Mouse (Mus musculus): ENCODE data around the gene Nox3.

DNA sequence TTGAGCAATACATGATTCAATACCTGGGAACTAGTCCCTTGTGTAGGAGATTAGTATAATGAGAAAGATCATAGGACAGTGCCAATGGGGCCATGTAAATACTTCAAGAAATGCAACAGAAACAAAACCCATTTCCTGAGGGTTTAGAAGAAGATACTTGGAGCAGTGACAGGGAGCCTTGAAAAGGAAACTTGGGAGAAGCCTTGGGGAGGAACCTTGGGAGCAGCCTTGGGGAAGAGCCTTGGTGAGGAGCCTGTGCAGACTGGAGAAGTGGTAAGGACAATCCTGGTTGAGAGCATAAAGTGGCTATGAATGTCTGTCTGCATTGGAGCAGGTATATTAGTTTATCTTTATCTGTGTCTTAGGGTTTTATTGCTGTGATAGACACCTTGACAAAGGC, 38.2 kb upstream of the Nox3 start:
- TF ChIP-seq MAX (IDR thresholded peaks at IDR 0.05; ENCODE audit: low read depth) (no peak), POLR2A (IDR thresholded peaks at IDR 0.05; ENCODE audit: insufficient read length, low read depth) (no peak), E2F4 (IDR thresholded peaks at IDR 0.05; ENCODE audit: insufficient read depth) (no peak), TCF12 (IDR thresholded peaks at IDR 0.05; ENCODE audit: insufficient read depth, poor library complexity, severe bottlenecking) (no peak), MYOG (IDR thresholded peaks at IDR 0.05; ENCODE audit: control insufficient read depth in 1 of 3, insufficient read depth in 1 of 3, insufficient read length in 2 of 3, low read depth in 2 of 3) (no peak)
